Mouse (Mus musculus) left cerebral cortex, postnatal 25 days (tissue): ENCODE measurements at regions not wholly inside any gene's neighbourhood (a gene's known extent, or its start where the extent isn't known, plus 50 kb on each side); places are given as distances from the start of the nearest gene placed in this dataset.

Source experiments
- DNase-seq, 2 experiments: peaks; one replicate each; pipeline ENCODE4 v3.0.0; 2022; ENCODE audit warnings: low spot score in 2 of 2, mixed read lengths in 1 of 2
- intact Hi-C: fragments of 180-260 bp; cut with DNase I; formaldehyde crosslinking; loops from one replicate; pipeline ENCODE4 v1.15.1; 2025

DNA sequence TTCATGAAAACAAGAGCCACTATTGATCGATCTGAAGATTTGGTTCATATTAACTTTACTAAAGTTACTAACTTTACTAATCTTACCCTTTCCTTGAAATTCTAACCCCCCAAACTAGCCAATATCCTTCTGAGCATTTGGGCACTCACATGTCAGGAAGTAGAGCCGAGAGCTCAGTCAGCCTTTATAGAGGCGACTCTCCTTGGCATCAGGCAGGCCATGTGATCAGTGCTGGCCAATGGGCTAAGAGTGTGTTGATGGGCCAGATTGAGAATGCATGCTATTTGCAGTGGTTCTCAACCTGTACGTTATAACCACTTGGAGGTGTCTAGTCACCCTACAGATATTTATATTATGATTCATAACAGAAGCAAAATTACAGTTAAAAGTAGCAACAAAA is 69.6 kb upstream of the Slc35b4 start:
- intact Hi-C loops = no loop called here
- DNase-seq = no peak

DNA sequence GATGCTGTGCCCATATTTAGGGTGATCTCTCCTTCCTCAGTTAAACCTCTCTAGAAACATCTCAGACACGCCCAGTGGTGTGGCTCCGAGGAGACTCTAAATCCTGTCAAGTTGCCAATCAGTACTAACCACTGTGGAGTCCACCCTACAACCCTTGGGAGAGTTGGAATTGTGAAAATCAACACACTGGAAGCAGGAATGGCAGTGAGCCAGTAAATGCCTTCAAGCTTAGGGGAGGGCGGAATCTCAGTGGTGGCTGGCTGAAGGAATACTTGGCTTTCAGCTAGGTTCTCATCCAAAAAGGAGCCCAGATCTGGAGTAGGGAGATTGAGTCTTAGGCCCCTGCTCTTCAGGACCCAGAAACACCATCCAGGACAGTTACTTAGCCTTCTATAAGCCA is 66.1 kb upstream of the Slc35b4 start:
- no peak for DNase-seq
- intact Hi-C loops = no loop called here

DNA sequence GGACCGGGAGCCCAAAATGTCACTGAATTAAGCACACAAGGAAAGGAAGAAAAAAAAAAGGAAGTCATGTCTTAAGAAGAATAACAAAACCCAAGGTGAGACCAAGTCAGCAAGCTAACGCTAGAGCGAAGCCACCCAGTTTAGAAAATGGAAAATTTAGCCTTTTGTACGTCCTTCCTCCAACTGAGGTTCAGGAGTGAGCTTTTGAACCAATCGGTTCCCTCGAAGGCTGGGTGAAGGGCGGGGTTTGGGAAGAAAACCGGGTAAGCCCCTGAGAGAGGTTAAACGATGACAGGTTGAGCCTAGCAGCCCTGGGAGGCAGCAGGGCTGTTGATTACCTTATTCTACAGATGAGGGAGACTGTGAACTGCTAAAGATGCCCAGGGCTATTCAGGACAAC is 65.6 kb upstream of the Slc35b4 start:
- intact Hi-C loops = no loop called here
- no peak for DNase-seq

DNA sequence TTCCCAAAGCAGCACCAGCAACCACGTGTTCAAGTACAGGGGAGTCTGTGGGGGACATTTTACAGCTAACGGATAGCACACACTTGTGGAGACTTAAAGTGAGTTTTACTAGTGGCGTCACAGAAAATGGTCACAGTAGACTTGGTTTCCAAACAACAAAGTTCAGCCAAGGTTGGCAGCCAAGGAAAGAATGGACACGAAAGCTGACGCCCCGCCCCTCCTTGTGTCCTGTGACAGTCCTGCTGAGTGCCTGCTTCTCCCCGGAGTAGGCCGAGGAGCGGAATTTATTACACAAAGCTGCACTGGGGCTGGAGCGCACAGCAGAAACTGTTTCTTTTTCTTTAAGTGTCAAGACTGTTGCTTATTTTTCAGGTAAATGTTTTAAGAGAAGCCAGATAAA is 58.2 kb upstream of the Slc35b4 start:
- no peak for DNase-seq
- intact Hi-C loops = no loop called here

GRCm38 (mm10) chr6:34234443-34235020 is 57.6 kb upstream of the Slc35b4 start:
- DNase-seq = no peak
- intact Hi-C loops = no loop called here

GRCm38 (mm10) chr6:34230768-34231381 is 54.0 kb upstream of the Slc35b4 start:
- intact Hi-C loops = loop anchor here (2.0 kb wide), 1 partner anchor 26 kb away; no protein-coding TSS in a partner anchor
- peak; percentile 63 to 71 for DNase-seq

GRCm38 (mm10) chr6:34227131-34227530 is 50.2 kb upstream of the Slc35b4 start:
- intact Hi-C loops = no loop called here

More at GRCm38 (mm10) chr6:34227131-34227530, 50.2 kb upstream of the Slc35b4 start:
- no peak for DNase-seq
